Mouse (Mus musculus): ENCODE measurements around the gene Vbp1. TPM values are rescaled to one million over a fixed set of nuclear protein-coding genes. Genes with fewer than 3 reads are reported as not detected.

Gene Vbp1
- 10 to 100 TPM; 39.3 to 42.0 TPM for total RNA-seq (2021)
- long read RNA-seq, experiment 1, transcript Vbp1-201 (6 exons, 1,595 nt): major isoform, 17 of 19 reads
- long read RNA-seq, experiment 1, partial matches to known transcripts: 0 of 19 reads
- long read RNA-seq, experiment 1, other reads (novel, unspliced or antisense): 2 of 19 reads
- long read RNA-seq, experiment 2, transcript Vbp1-201 (6 exons, 1,595 nt): major isoform, 104 of 114 reads
- long read RNA-seq, experiment 2, partial matches to known transcripts: 0 of 114 reads
- long read RNA-seq, experiment 2, other reads (novel, unspliced or antisense): 10 of 114 reads

DNA sequence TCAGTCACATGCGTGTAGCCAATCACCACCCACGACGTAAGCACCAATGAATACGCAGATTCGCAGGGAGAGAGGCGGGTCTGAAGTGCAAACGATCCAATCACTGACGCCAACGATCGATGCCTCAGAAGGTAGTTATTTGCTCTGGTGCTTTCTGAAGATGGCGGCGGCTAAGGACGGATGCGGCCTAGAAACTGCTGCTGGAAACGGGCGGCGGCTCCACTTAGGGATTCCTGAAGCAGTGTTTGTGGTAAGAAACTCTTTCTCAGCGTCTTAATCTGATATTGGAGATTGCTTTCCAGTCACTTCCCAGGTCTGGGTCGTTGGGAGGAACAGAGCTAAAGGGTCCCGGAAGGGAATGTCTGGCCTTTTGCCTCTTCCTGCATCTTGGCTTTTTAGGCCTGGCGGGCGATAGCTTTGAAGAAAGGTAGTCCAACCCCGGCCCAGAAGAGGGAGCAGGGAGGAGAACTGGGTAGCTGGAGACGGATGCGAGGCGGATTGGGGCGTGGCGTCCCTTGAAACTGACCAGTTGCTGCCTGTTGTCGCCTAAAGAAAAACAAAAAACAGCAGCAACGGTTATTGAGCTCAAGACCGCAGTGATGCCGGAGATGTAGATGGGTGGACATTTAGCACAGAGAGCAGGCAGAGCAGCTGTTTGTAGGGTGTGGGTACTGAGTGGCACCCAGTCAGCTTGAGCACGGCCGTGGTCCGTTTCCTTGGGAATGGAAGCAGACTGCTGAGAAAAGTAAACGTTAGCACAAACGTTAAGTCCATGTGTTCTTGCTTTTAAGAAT lies at the start of gene Vbp1:
TSS of gene Vbp1 (plus strand) at position 121 of the 794 bp plus-strand sequence.
- peak; percentile 56 to 61 for DNase-seq (ENCODE audit: low spot score in 2 of 2)

GRCm38 (mm10) chrX:75475182-75475644 lies 38.9 kb upstream of the Vbp1 start:
- DNase-seq (ENCODE audit: low spot score in 2 of 2): peak; percentile 40 to 46

- DNase-seq (ENCODE audit: low spot score in 2 of 2): no peak
Measured at GRCm38 (mm10) chrX:75489886-75490285, 24.2 kb upstream of the Vbp1 start.

- DNase-seq (ENCODE audit: low spot score in 2 of 2): no peak
Measured at GRCm38 (mm10) chrX:75513787-75514178, 316 bp upstream of the Vbp1 start.

- DNase-seq (ENCODE audit: low spot score in 2 of 2): peak; percentile 1 to 20
Measured at GRCm38 (mm10) chrX:75577582-75578324, 63.7 kb downstream of the Vbp1 start, which contains the start of gene Rab39b. Gene Rab39b, minus strand, starts transcription at chrX:75578231.

DNA sequence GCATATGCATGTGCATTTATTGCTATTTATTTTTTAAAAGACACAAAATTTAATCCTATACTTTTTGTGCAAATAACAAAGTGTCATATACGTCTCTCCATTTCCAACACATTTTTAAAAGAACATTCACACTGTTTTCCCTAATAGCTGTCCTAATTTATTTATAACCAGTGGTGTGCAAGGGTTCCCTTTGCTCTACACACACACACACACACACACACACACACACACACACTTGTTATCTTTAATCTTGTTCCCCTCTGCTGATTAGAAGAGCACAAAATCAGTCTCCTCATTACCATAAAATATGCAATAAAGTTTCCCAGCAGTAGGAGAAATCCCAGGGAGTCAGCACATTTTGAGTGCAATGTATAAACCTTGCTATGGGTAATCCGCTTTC lies 64.4 kb downstream of the Vbp1 start:
- no peak for DNase-seq (ENCODE audit: low spot score in 2 of 2)

Other genes with a start within 250 kb of the Vbp1 start
- gene Fundc2, start 131.9 kb upstream of the Vbp1 start, total RNA-seq (2021): 10 to 100 TPM; 86.6 to 93.6 TPM
- 1 to 10 TPM; 9.4 to 9.7 TPM for gene F8, start 131.7 kb upstream of the Vbp1 start, total RNA-seq (2021)
- 10 to 100 TPM in 1 of 2 experiments, 1 to 10 TPM in 1; 7.6 to 12.0 TPM for gene Cmc4, start 97.7 kb upstream of the Vbp1 start, total RNA-seq (2021)
- 1 to 10 TPM; 8.3 to 9.7 TPM for gene Mtcp1, start 97.7 kb upstream of the Vbp1 start, total RNA-seq (2021)
- gene Brcc3, start 97.7 kb upstream of the Vbp1 start, total RNA-seq (2021): 10 to 100 TPM; 23.9 to 26.5 TPM
- 1 to 10 TPM; 1.4 TPM for gene Rab39b, start 63.9 kb downstream of the Vbp1 start, total RNA-seq (2021)

All from adrenal gland, adult 18-20 months (tissue).